Mouse (Mus musculus) olfactory bulb, adult 2 months (tissue): ENCODE data around the gene Gsn. TPM values are rescaled to one million over a fixed set of nuclear protein-coding genes. Genes with fewer than 3 reads are reported as not detected.

Experiments
- H3K27ac ChIP-seq: fragments of 200-500 bp; 2 replicates; pipeline ENCODE4 v1.5.1; 2012; ENCODE audit warnings: low read depth, low read length; ENCODE audit not compliant: insufficient read depth
- H3K4me1 ChIP-seq: fragments of 200-500 bp; 2 replicates; pipeline ENCODE4 v1.6.1; 2012; ENCODE audit warnings: low read length; ENCODE audit not compliant: control insufficient read depth, insufficient read depth
- H3K4me3 ChIP-seq: fragments of 200-500 bp; 2 replicates; pipeline ENCODE4 v1.5.1; 2012; ENCODE audit warnings: mild to moderate bottlenecking, low read depth, low read length, moderate library complexity; ENCODE audit not compliant: insufficient read depth
- CTCF ChIP-seq: fragments of 200-500 bp; IDR thresholded peaks from 2 replicates; pipeline ENCODE4 v1.5.1; 2012; ENCODE audit warnings: low read depth, mild to moderate bottlenecking, low read length, moderate library complexity; ENCODE audit not compliant: insufficient read depth
- POLR2A ChIP-seq: fragments of 200-500 bp; IDR thresholded peaks from 2 replicates; pipeline ENCODE4 v1.6.1; 2012; ENCODE audit warnings: mild to moderate bottlenecking, low read depth, low read length, moderate library complexity; ENCODE audit not compliant: insufficient read depth
- WGBS: fragments of 180-500 bp; shearing (Covaris S2); methylation state at CpG from one replicate; pipeline ENCODE4 v1.1.7; 2018; 5-methylcytosine and 5-hydroxymethylcytosine counted together
- polyA plus RNA-seq: library from polyadenylated mRNA; stranded (reverse); fragments of >200 nt; gene quantifications from 2 replicates; pipeline ENCODE4 v1.2.4, GENCODE M21; 2012; ENCODE audit warnings: low replicate concordance; ENCODE audit not compliant: missing spikeins, insufficient read depth, insufficient read length

Gsn gene
- polyA plus RNA-seq, 1 experiment: not detected

GRCm38 (mm10) chr2:35216701-35217100 lies 39.5 kb upstream of the Gsn start:
- peaks cover 4% of the 10 kb centered on the region; the same call in 1 of the 2 replicates for H3K4me1 ChIP-seq
- 89% methylated on average over 2 of the region's 2 CpGs for WGBS
- H3K4me3 ChIP-seq: no peak overlapping the region
- no peak overlapping the region for H3K27ac ChIP-seq
- no peak for TF ChIP-seq POLR2A
- no peak for TF ChIP-seq CTCF

GRCm38 (mm10) chr2:35218736-35219135 lies 37.4 kb upstream of the Gsn start:
- Histone ChIP-seq H3K4me1 (peaks cover 4% of the 10 kb centered on the region; the same call in 1 of the 2 replicates), H3K4me3 (no peak overlapping the region), H3K27ac (no peak overlapping the region)
- TF ChIP-seq POLR2A (no peak), CTCF (no peak)
- 99% methylated on average over 3 of the region's 3 CpGs for WGBS

- 71% methylated on average over 6 of the region's 6 CpGs for WGBS
- no peak for TF ChIP-seq CTCF
- Histone ChIP-seq H3K4me3 (no peak overlapping the region), H3K4me1 (no peaks in the 10 kb centered on the region), H3K27ac (no peak overlapping the region)
Observed at GRCm38 (mm10) chr2:35222822-35223391, 33.3 kb upstream of the Gsn start.

- Histone ChIP-seq H3K27ac (no peak overlapping the region), H3K4me3 (no peak overlapping the region), H3K4me1 (no peaks in the 10 kb centered on the region)
- no peak for TF ChIP-seq POLR2A
- 95% methylated on average over 15 of the region's 15 CpGs for WGBS
Observed at GRCm38 (mm10) chr2:35224285-35224684, 31.9 kb upstream of the Gsn start.

- 55% methylated on average over 4 of the region's 4 CpGs for WGBS
- TF ChIP-seq POLR2A (no peak), CTCF (no peak)
- Histone ChIP-seq H3K4me1 (peaks cover 5% of the 10 kb centered on the region), H3K4me3 (no peak overlapping the region), H3K27ac (no peak overlapping the region)
Observed at GRCm38 (mm10) chr2:35228145-35228544, 28.0 kb upstream of the Gsn start.

GRCm38 (mm10) chr2:35230215-35230614 lies 26.0 kb upstream of the Gsn start:
- TF ChIP-seq POLR2A (no peak), CTCF (no peak)
- H3K4me1 ChIP-seq: peaks cover 11% of the 10 kb centered on the region
- H3K4me3 ChIP-seq: no peak overlapping the region
- WGBS: 41% methylated on average over 8 of the region's 8 CpGs
- H3K27ac ChIP-seq: no peak overlapping the region

GRCm38 (mm10) chr2:35231871-35232270 lies 24.3 kb upstream of the Gsn start:
- TF ChIP-seq CTCF (no peak), POLR2A (no peak)
- Histone ChIP-seq H3K4me1 (peaks cover 11% of the 10 kb centered on the region), H3K4me3 (no peak overlapping the region), H3K27ac (no peak overlapping the region)
- 57% methylated on average over 2 of the region's 2 CpGs for WGBS

- H3K27ac ChIP-seq: no peak overlapping the region
- peaks cover 11% of the 10 kb centered on the region for H3K4me1 ChIP-seq
- 49% methylated on average over 17 of the region's 17 CpGs for WGBS
- no peak overlapping the region for H3K4me3 ChIP-seq
- TF ChIP-seq POLR2A (no peak), CTCF (no peak)
Observed at GRCm38 (mm10) chr2:35232595-35233445, 23.4 kb upstream of the Gsn start.

- H3K27ac ChIP-seq: no peak overlapping the region
- H3K4me1 ChIP-seq: peaks cover 11% of the 10 kb centered on the region
- TF ChIP-seq CTCF (no peak), POLR2A (no peak)
- 71% methylated on average over 3 of the region's 3 CpGs for WGBS
- no peak overlapping the region for H3K4me3 ChIP-seq
Observed at GRCm38 (mm10) chr2:35233898-35234297, 22.3 kb upstream of the Gsn start.
